Mouse (Mus musculus) embryonic facial prominence, embryonic 11.5 days (tissue): ENCODE measurements around the gene Ttyh2. TPM values are rescaled to one million over a fixed set of nuclear protein-coding genes. Genes with fewer than 3 reads are reported as not detected.
A peak's percentile ranks its signal among the peaks of the same experiment; 100 is the strongest.

ENCODE experiments used
- ATAC-seq: fragments of 200-750 bp; cut with Nextera tagmentation; replicated peaks from 2 replicates; pipeline ENCODE4 v1.8.0; 2017; ENCODE audit warnings: low read depth; ENCODE audit not compliant: insufficient number of reproducible peaks, low FRiP score, low TSS enrichment
- DNase-seq: peaks from one replicate; pipeline ENCODE4 v3.0.0-alpha.2; 2015; ENCODE audit warnings: low spot score
- H3K27ac ChIP-seq: fragments of 300-500 bp; sonication (generic); replicated peaks from 2 replicates; pipeline ENCODE4 v1.5.1; 2014; ENCODE audit warnings: mild to moderate bottlenecking, low read depth, low read length, control low read depth
- H3K27me3 ChIP-seq: fragments of 300-500 bp; sonication (generic); 2 replicates; pipeline ENCODE4 v1.6.1; 2014; ENCODE audit warnings: mild to moderate bottlenecking, low read length, moderate library complexity, mixed read lengths; ENCODE audit not compliant: control insufficient read depth, insufficient read depth
- H3K36me3 ChIP-seq: fragments of 300-500 bp; sonication (generic); replicated peaks from 2 replicates; pipeline ENCODE4 v1.6.1; 2014; ENCODE audit warnings: low read depth, mild to moderate bottlenecking, low read length, moderate library complexity, mixed read lengths; ENCODE audit not compliant: control insufficient read depth, insufficient read depth
- H3K4me1 ChIP-seq: fragments of 300-500 bp; sonication (generic); 2 replicates; pipeline ENCODE4 v1.6.1; 2014; ENCODE audit warnings: low read length, mixed read lengths; ENCODE audit not compliant: control insufficient read depth, insufficient read depth
- H3K4me2 ChIP-seq: fragments of 300-500 bp; sonication (generic); 2 replicates; pipeline ENCODE4 v1.6.1; 2014; ENCODE audit warnings: low read depth, mild to moderate bottlenecking, control low read depth, low read length, moderate library complexity
- H3K4me3 ChIP-seq: fragments of 300-500 bp; sonication (generic); 2 replicates; pipeline ENCODE4 v1.5.1; 2014; ENCODE audit warnings: low read depth, low read length, control low read depth
- H3K9ac ChIP-seq: fragments of 300-500 bp; sonication (generic); replicated peaks from 2 replicates; pipeline ENCODE4 v1.6.1; 2014; ENCODE audit warnings: mild to moderate bottlenecking, control low read depth, low read length
- H3K9me3 ChIP-seq: fragments of 300-500 bp; sonication (generic); replicated peaks from 2 replicates; pipeline ENCODE4 v1.6.1; 2016; ENCODE audit warnings: mild to moderate bottlenecking, low read length, inconsistent platforms, mixed read lengths; ENCODE audit not compliant: control insufficient read depth
- WGBS: fragments of 180-500 bp; shearing (Covaris S2); extraction: QIAGEN DNeasy Blood & Tissue Kit; methylation state at CpG from one replicate; pipeline ENCODE4 v1.1.7; 2014; 5-methylcytosine and 5-hydroxymethylcytosine counted together
- polyA plus RNA-seq: library from polyadenylated mRNA; unstranded; fragments of >200 nt; fragmentation: Nextera tagmentation; extraction: Ambion mirVana; gene quantifications from 2 replicates; pipeline ENCODE4 v1.2.1, GENCODE M21; 2014

Ttyh2 gene
- polyA plus RNA-seq, 1 experiment from 2014 or later, result 16.4 TPM

- H3K9me3 ChIP-seq, result no peaks in the 10 kb centered on the region
- H3K4me2 ChIP-seq, result no peak overlapping the region
- DNase-seq, result no peak
- no peak overlapping the region for H3K9ac ChIP-seq
- WGBS, result 84% methylated on average over 2 of the region's 2 CpGs
- peaks cover 3% of the 10 kb centered on the region; the same call in 1 of the 2 replicates for H3K4me1 ChIP-seq
- ATAC-seq, result no peak
- H3K4me3 ChIP-seq, result no peak overlapping the region
- no peaks in the 10 kb centered on the region for H3K27me3 ChIP-seq
- H3K27ac ChIP-seq, result no peak overlapping the region
- H3K36me3 ChIP-seq, result no peaks in the 10 kb centered on the region
These were observed 60.9 kb downstream of the Ttyh2 start for GRCm38 (mm10) chr11:114736111-114736510.

GRCm38 (mm10) chr11:114736913-114737624 lies 61.8 kb downstream of the Ttyh2 start:
- H3K4me2 ChIP-seq, result no peak overlapping the region
- no peak overlapping the region for H3K27ac ChIP-seq
- H3K4me3 ChIP-seq, result no peak overlapping the region
- H3K36me3 ChIP-seq, result no peaks in the 10 kb centered on the region
- no peaks in the 10 kb centered on the region for H3K9me3 ChIP-seq
- peaks cover 3% of the 10 kb centered on the region; the same call in 1 of the 2 replicates for H3K4me1 ChIP-seq
- H3K27me3 ChIP-seq, result no peaks in the 10 kb centered on the region
- peak; percentile 73 for DNase-seq
- ATAC-seq, result no peak
- WGBS, result 37% methylated on average over 11 of the region's 11 CpGs
- H3K9ac ChIP-seq, result peak overlapping the region; percentile 22

GRCm38 (mm10) chr11:114740598-114740997 lies 65.4 kb downstream of the Ttyh2 start:
- no peak overlapping the region for H3K27ac ChIP-seq
- no peak overlapping the region for H3K9ac ChIP-seq
- no peak overlapping the region for H3K4me2 ChIP-seq
- DNase-seq (no peak), ATAC-seq (no peak)
- no peaks in the 10 kb centered on the region for H3K27me3 ChIP-seq
- H3K4me1 ChIP-seq, result peaks cover 3% of the 10 kb centered on the region; the same call in 1 of the 2 replicates
- 31% methylated on average over 10 of the region's 10 CpGs for WGBS
- no peak overlapping the region for H3K4me3 ChIP-seq
- H3K9me3 ChIP-seq, result no peaks in the 10 kb centered on the region
- H3K36me3 ChIP-seq, result no peaks in the 10 kb centered on the region

GRCm38 (mm10) chr11:114741451-114741850 lies 66.2 kb downstream of the Ttyh2 start:
- H3K4me2 ChIP-seq, result no peak overlapping the region
- 33% methylated on average over 6 of the region's 6 CpGs for WGBS
- H3K9me3 ChIP-seq, result no peaks in the 10 kb centered on the region
- H3K9ac ChIP-seq, result no peak overlapping the region
- ATAC-seq (no peak; the same call in 1 of the 2 replicates), DNase-seq (no peak)
- no peaks in the 10 kb centered on the region for H3K36me3 ChIP-seq
- no peak overlapping the region for H3K4me3 ChIP-seq
- peaks cover 3% of the 10 kb centered on the region; the same call in 1 of the 2 replicates for H3K4me1 ChIP-seq
- H3K27ac ChIP-seq, result no peak overlapping the region
- no peaks in the 10 kb centered on the region for H3K27me3 ChIP-seq

GRCm38 (mm10) chr11:114745134-114745533 lies 69.9 kb downstream of the Ttyh2 start:
- ATAC-seq (peak; percentile 64; the same call in 1 of the 2 replicates), DNase-seq (peak; percentile 95)
- no peak overlapping the region for H3K4me3 ChIP-seq
- H3K4me1 ChIP-seq, result peaks cover 3% of the 10 kb centered on the region; the same call in 1 of the 2 replicates
- H3K27ac ChIP-seq, result no peak overlapping the region
- H3K4me2 ChIP-seq, result peak overlapping the region; percentile 19
- H3K36me3 ChIP-seq, result no peaks in the 10 kb centered on the region
- no peaks in the 10 kb centered on the region for H3K9me3 ChIP-seq
- 0% methylated on average over 12 of the region's 12 CpGs for WGBS
- no peaks in the 10 kb centered on the region for H3K27me3 ChIP-seq
- peak overlapping the region; percentile 44; the same call in 1 of the 2 replicates for H3K9ac ChIP-seq

GRCm38 (mm10) chr11:114747564-114748138 lies 72.4 kb downstream of the Ttyh2 start:
- H3K36me3 ChIP-seq, result no peaks in the 10 kb centered on the region
- H3K4me2 ChIP-seq, result no peak overlapping the region
- H3K4me1 ChIP-seq, result no peaks in the 10 kb centered on the region
- H3K4me3 ChIP-seq, result no peak overlapping the region
- 80% methylated on average over 12 of the region's 12 CpGs for WGBS
- H3K9ac ChIP-seq, result no peak overlapping the region
- no peak for ATAC-seq
- no peaks in the 10 kb centered on the region for H3K27me3 ChIP-seq
- H3K27ac ChIP-seq, result no peak overlapping the region
- DNase-seq, result no peak
- H3K9me3 ChIP-seq, result no peaks in the 10 kb centered on the region

GRCm38 (mm10) chr11:114764820-114765818 lies 89.9 kb downstream of the Ttyh2 start, which contains the start of gene Kif19a:
Gene Kif19a (plus strand): TSS chr11:114765388.
- peak; percentile 57; the same call in 1 of the 2 replicates for ATAC-seq
- peak within 1 kb of the TSS; percentile 10; the same call in 1 of the 2 replicates for H3K9ac ChIP-seq
- H3K27ac ChIP-seq, result no peak within 1 kb of the TSS
- WGBS, result 1% methylated on average over 51 of the region's 51 CpGs
- peak within 1 kb of the TSS; percentile 37 for H3K4me3 ChIP-seq
- H3K9me3 ChIP-seq, result no peaks in the 10 kb centered on the region
- peak; percentile 79 for DNase-seq
- H3K4me1 ChIP-seq, result no peaks in the 10 kb centered on the region
- no peaks in the 10 kb centered on the region for H3K36me3 ChIP-seq
- H3K4me2 ChIP-seq, result peak within 1 kb of the TSS; percentile 57
- no peaks in the 10 kb centered on the region; the same call in 1 of the 2 replicates for H3K27me3 ChIP-seq
